Mouse (Mus musculus) lung, adult 2 months (tissue): Measurements from ENCODE around the gene Fcf1. TPM values are rescaled to one million over a fixed set of nuclear protein-coding genes. Genes with fewer than 3 reads are reported as not detected.
A peak's percentile ranks its signal among the peaks of the same experiment; 100 is the strongest.

Experiments
- DNase-seq: peaks from one replicate; pipeline ENCODE4 v3.0.0; 2022
- H3K4me1 ChIP-seq: fragments of 200-500 bp; 2 replicates; pipeline ENCODE4 v1.6.1; 2011; ENCODE audit warnings: low read length; ENCODE audit not compliant: control insufficient read depth, insufficient read depth
- H3K4me3 ChIP-seq: fragments of 200-500 bp; replicated peaks from 2 replicates; pipeline ENCODE3; 2011; ENCODE audit warnings: low read depth, mild to moderate bottlenecking, control low read depth, low read length; ENCODE audit errors: extremely low read depth
- CTCF ChIP-seq: fragments of 200-500 bp; IDR thresholded peaks from 2 replicates; pipeline ENCODE4 v1.5.1; 2011; ENCODE audit warnings: mild to moderate bottlenecking, low read length, control low read depth; ENCODE audit not compliant: insufficient read depth
- POLR2A ChIP-seq: fragments of 200-500 bp; IDR thresholded peaks from 2 replicates; pipeline ENCODE4 v1.6.1; 2011; ENCODE audit warnings: low read depth, mild to moderate bottlenecking, control low read depth, low read length, borderline replicate concordance; ENCODE audit errors: extremely low read depth
- WGBS: fragments of 180-500 bp; shearing (Covaris S2); methylation state at CpG from one replicate; pipeline ENCODE4 v1.1.7; 2018; 5-methylcytosine and 5-hydroxymethylcytosine counted together
- polyA plus RNA-seq: library from polyadenylated mRNA; depleted of rRNA; stranded (reverse); fragments of >200 nt; gene quantifications from 2 replicates; pipeline ENCODE4 v1.2.3, GENCODE M21; 2012

The Fcf1 gene
- polyA plus RNA-seq, 1 experiment, result 34.0 TPM

GRCm38 (mm10) chr12:84956317-84956716 lies 14.4 kb upstream of the Fcf1 start:
- WGBS, result 66% methylated on average over 3 of the region's 3 CpGs
- DNase-seq, result no peak
- Histone ChIP-seq H3K4me1 (peaks cover 9% of the 10 kb centered on the region), H3K4me3 (no peak overlapping the region)
- no peak for TF ChIP-seq POLR2A
- TF ChIP-seq CTCF, result no peak

DNA sequence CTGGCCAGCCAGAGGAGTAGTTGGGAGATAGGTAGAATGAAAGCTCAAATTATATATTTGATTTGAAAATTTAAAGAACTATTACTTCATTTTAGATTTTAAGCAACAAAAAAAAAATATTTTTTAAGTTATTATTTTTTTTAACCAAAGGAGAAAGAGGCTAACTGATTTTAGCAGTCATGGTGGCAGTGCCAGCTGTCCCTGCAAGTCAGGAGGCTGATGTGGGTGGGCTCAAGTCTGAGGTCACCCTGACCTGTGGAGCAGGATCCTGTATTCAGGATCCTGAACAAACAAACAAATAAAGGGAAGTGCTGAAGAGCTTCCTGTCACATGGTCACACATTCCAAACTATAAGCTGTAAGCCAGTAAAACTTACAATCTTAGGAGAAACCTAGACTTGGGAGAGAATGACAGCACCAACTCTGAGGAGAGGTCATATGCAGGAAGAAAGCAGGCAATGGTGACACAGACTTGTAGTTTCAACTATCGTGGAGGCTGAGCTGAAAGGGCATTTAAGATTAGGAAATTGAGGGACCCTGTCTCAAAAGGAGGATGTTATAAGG lies 11.8 kb upstream of the Fcf1 start:
- WGBS, result 46% methylated on average over 1 of the region's 1 CpGs
- no peak for DNase-seq
- Histone ChIP-seq H3K4me3 (no peak overlapping the region), H3K4me1 (peaks cover 7% of the 10 kb centered on the region)
- no peak for TF ChIP-seq POLR2A
- TF ChIP-seq CTCF, result no peak

DNA sequence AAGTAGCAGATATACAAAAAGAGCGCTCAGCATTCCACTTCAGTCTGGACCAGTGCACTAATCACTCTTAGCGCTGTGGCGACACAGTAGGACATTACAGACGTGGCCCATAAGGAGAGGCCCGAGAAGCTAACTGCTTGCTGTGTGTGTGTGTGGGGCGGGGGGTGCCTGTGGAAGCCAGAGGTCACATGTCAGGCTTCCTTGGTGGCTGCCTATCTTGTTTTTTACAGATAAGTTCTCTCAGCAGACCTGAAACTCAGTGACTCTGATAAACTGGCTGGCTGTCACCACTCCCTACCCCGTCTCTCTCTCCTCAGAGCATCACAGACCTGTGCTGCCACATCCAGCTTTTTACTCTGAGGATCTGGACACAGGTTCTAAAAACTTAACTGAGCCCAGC lies 8.1 kb upstream of the Fcf1 start:
- 76% methylated on average over 7 of the region's 7 CpGs for WGBS
- TF ChIP-seq POLR2A (no peak), CTCF (no peak)
- DNase-seq, result no peak

GRCm38 (mm10) chr12:84968831-84969655 lies 1.7 kb upstream of the Fcf1 start:
- Histone ChIP-seq H3K4me3 (no peak overlapping the region), H3K4me1 (peaks cover 9% of the 10 kb centered on the region; the same call in 1 of the 2 replicates)
- WGBS, result 67% methylated on average over 16 of the region's 16 CpGs
- no peak for DNase-seq
- no peak for TF ChIP-seq CTCF
- no peak for TF ChIP-seq POLR2A

More for the DNA sequence above, 8.1 kb upstream of the Fcf1 start:
- no peak overlapping the region for H3K4me3 ChIP-seq
- peaks cover 5% of the 10 kb centered on the region for H3K4me1 ChIP-seq

- 13% methylated on average over 15 of the region's 15 CpGs for WGBS
- TF ChIP-seq POLR2A (no peak), CTCF (no peak)
- peak overlapping the region; percentile 94 for H3K4me3 ChIP-seq
- no peak for DNase-seq
- H3K4me1 ChIP-seq, result peaks cover 9% of the 10 kb centered on the region; the same call in 1 of the 2 replicates
Measured at GRCm38 (mm10) chr12:84969656-84970427, 855 bp upstream of the Fcf1 start.

- H3K4me1 ChIP-seq, result no peaks in the 10 kb centered on the region
- H3K4me3 ChIP-seq, result no peak overlapping the region
- WGBS, result 75% methylated on average over 2 of the region's 2 CpGs
- DNase-seq, result no peak
- TF ChIP-seq CTCF (no peak), POLR2A (no peak)
Measured at GRCm38 (mm10) chr12:84979264-84979862, 8.7 kb downstream of the Fcf1 start.

GRCm38 (mm10) chr12:84989456-84989855 lies 18.8 kb downstream of the Fcf1 start:
- WGBS, result 65% methylated on average over 4 of the region's 4 CpGs
- DNase-seq, result no peak
- H3K4me1 ChIP-seq, result no peaks in the 10 kb centered on the region
- TF ChIP-seq CTCF, result no peak
- no peak for TF ChIP-seq POLR2A
- no peak overlapping the region for H3K4me3 ChIP-seq

DNA sequence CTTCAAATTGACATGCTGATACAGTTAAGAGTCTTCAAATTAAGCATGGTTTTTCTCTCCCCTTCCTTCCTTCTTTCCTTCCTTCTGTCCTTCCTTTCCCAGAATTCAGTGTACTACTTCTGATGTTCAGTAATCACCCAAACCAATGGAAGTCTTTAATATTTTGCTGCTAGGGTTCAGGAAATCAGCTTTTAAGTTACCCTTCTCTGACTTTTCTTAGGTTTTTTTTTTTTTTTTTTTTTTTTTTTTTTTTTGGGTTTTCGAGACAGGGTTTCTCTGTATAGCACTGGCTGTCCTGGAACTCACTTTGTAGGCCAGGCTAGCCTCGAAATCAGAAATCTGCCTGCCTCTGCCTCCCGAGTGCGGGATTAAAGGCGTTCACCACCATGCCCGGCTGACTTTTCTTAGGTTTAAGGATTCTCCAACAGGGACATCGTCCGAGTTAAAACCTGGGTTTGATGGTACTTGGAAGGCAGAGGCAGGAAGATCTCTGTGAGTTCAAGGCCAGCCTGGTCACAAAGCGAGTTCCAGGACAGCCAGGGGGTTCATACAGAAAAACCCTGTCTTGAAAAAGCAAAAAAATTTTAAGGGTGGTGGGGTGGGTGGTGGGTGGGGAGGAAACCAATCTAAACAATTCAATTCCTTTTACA lies 24.5 kb downstream of the Fcf1 start:
- WGBS, result 88% methylated on average over 9 of the region's 9 CpGs
- no peak for DNase-seq
- H3K4me3 ChIP-seq, result no peak overlapping the region
- peaks cover 14% of the 10 kb centered on the region for H3K4me1 ChIP-seq
- TF ChIP-seq CTCF (no peak), POLR2A (no peak)

- Histone ChIP-seq H3K4me1 (peaks cover 14% of the 10 kb centered on the region), H3K4me3 (peak within 1 kb of the TSS; percentile 86)
- under 1% methylated on average over 45 of the region's 45 CpGs for WGBS
- TF ChIP-seq CTCF, result peak; percentile 64
- TF ChIP-seq POLR2A, result peak; percentile 79; the same call in 1 of the 2 replicates
- peak; percentile 93 for DNase-seq
Measured at GRCm38 (mm10) chr12:84996083-84996496, 25.4 kb downstream of the Fcf1 start, which contains the start of gene Ylpm1. TSS of gene Ylpm1 (plus strand) at chr12:84996321.
